Mouse (Mus musculus): ENCODE measurements around the gene Tulp2.
A peak's percentile ranks its signal among the peaks of the same experiment; 100 is the strongest.

Tulp2 gene

DNA sequence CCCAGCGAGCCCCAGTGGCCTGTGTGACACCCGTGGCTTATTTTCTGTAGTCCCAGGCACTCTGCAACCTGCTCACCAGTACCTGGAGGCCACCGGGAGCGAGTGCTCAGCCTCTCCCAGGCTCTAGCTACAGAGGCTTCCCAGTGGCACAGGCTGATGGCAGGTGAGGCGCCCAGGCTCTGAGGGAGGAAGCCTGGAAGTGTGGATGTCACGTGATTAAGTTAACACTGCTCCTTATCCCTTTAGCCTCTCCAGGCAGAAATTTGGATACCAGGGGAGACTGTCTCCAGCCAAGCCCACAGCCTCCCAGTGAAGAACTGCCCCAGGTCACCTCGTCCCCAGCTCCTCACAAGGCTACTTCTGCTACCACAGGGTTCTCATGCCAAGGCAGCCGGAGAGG is 71.8 kb downstream of the Tulp2 start:
- DNase-seq (ENCODE audit: low read depth, low spot score): no peak

DNA sequence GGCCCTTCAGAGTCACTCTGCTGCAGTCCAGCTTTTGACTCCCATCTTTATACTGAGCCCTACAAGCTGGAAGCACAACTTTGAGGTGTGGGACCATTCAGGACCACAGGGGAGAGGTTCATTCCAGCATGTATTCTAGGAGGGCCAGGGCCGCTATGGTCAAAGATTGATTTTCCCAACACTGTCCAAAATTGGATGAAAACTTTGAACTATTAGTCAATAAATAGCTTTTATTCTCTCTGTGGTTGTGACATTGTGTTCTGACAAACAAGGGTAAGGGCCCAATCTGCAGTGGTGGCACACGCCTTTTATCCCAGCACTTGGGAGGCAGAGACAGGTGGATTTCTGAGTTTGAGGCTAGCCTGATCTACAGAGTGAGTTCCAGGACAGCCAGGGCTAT is 72.3 kb downstream of the Tulp2 start:
- no peak for DNase-seq (ENCODE audit: low read depth, low spot score)

DNA sequence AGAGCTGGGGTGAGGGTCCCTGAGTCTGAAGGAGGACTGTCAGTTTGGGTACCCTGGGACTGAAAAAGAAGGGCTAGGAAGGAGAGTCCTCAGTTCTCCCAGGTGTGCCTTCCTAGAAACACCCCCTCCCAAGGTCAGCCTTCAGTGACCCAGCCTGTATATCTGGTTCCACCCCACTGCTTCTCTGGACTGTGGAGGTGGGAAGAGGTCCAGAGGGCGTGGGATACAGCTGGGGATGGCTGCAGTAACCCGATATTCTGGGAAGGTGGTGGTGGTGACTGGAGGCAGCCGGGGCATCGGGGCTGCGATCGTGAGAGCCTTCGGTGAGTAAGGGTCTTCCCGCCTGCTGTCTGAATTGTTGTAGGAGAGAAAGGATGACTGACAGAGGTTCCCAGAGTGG is 73.1 kb downstream of the Tulp2 start, which contains the start of gene Hsd17b14:
Gene Hsd17b14, plus strand, starts transcription at position 150 of the 400 bp plus-strand sequence.
- peak; percentile 67 for DNase-seq (ENCODE audit: low read depth, low spot score)

DNA sequence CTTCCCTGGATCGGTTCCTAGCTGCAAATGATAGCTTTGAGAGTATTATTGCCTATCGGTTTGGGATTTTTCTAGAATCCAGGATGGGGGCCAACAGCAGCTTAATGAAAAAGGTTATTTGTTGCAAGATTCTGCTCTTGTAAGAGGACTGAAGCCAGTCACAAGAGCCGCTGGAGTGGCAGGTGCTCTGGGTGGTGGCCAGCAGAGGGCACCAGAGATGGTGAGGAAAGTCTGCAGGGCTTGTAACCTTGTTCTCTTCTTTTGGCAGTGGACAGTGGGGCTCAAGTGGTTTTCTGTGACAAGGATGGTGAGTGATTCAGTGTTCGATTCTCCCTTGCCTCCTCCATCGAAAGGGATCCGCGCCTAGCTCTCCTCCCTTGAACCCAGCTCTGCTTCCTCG is 74.1 kb downstream of the Tulp2 start:
- peak; percentile 84 for DNase-seq (ENCODE audit: low read depth, low spot score)

DNA sequence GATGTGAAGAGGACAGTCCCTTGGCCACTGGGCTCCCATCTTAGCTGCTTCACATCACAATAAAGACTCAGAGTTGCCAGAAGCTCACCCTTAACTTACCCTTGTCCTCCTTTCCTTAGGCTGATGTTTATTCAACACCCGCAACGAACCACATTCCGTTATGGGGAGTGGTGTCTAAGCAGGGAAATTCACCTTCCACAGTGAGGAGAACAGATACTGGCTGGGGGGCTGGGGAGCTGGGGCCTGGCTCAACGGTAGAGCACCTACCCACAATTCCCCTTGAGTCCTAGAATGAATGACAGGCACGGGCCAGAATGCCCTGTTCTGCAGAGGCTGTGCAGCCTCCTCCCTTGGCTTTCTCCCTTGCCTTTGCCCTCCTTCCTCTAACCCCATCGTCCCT is 77.2 kb downstream of the Tulp2 start:
- DNase-seq (ENCODE audit: low read depth, low spot score): peak; percentile 93

DNA sequence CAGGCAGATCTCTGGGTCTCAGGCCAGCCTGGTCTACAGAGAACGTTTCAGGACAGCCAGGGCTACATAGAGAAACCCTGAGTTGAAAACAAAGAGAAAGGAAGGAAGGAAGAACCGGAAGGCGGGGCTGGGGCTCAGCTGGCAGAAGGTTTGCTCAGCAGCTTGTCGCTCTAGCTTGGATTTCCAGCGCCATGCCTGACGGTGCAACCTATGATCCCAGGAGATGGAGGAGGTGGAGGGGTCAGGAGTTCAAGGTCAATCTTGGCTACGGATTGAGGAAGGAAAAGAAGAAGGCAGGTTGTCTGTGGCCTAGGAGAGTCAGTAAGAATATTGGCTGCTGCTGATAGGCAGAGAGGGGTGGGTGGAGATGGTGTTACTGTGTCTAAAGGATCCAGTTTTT is 78.6 kb downstream of the Tulp2 start:
- DNase-seq (ENCODE audit: low read depth, low spot score): peak; percentile 94

DNA sequence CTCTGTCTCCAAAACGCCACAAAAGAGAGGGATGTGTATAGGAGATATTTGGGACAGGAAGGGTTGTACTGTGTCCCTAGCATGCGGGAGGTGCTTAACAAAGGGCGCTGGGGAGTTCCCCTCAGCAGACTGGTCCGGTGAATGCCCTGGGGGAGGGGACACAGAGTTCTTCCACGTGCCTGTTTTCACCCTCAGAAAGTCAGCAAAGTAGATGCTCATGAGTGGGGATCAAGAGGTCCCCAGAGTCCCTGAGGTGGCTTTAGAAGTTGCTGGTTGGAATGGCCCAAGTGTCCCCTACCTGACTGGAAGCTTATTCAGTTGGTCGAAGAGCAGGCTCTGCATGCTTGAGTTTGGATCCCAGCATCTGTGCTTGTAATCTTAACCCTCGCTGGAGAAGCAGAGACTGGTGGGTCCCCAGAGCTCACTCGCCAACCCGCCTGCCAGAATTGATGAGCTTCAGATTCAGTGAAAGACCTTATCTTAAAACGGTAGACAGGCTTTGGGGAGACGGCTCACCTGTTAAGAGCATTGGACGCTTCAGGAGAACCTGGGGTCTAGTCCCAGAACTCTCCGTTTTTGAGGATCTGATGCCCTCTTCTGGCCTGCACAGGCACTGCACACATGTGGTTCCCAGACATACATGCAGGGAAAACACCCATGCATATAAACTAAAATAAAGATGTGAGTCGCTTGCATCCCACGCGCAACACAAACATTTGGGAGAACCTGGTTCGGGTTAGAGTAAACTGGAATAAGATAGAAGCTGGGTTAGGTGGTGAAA is 79.4 kb downstream of the Tulp2 start:
- DNase-seq (ENCODE audit: low read depth, low spot score): peak; percentile 84

DNA sequence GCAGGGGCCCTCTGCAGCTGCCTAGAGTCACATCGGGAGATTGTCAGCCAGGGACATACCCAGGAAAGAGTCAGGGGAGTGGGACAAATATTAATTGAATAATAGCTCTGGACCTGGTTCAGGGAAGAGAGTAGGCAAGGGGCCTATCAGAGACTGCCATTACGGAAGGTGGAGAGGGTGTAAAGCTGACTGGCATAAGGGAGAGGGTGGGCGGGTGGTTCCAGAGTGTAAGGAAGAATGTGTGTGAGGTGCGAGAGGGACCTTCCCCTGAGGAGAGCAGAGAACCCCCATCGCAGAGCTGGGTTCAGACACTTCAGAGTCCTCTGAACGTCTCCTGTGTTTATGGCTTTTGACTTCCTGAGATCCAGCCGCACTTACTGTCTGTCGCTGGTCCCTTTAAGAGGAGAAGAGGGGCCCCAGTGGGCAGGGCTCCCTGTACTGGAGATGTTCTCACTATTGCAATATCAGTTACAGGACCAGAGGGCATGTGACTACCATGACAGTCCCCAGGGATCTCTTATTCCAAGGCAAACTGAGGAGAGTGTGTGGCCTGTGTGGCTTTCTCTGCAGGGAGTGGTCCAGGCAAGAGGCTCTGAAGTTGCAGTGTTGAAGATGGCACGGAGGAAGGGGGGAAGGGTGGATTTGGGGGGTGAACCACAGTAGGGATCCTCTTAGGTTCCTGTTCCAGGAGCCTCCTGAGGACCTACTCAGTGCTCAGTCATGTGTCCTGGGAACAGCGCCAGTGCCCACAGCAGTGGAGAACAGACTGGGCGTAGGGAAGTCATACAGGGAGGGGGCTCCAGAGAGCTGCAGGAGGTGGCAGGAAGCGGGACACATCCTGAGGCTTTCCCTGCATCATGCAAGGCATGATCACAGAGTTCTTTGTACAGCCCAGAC is 80.2 kb downstream of the Tulp2 start:
- no peak for DNase-seq (ENCODE audit: low read depth, low spot score)

DNA sequence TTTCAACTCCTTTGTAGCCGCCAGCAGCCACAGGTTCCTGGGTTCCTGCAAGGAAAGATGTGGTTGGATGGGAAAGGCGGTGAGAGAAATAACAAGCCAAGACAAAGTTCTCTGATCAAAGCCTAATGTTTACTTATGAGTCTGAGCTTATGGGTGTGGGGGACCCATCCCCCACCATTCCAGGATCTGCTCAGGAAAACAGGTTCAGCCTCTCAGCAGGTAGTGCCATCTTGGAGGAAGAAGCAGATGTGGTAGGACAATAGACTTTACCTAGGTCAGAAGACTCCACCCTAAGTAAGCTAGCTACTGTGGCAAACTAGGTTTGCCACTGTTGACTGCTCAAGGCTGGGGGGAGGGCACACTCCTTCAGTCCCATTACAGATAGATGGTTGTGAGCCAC is 83.1 kb downstream of the Tulp2 start:
- peak; percentile 94 for DNase-seq (ENCODE audit: low read depth, low spot score)

DNA sequence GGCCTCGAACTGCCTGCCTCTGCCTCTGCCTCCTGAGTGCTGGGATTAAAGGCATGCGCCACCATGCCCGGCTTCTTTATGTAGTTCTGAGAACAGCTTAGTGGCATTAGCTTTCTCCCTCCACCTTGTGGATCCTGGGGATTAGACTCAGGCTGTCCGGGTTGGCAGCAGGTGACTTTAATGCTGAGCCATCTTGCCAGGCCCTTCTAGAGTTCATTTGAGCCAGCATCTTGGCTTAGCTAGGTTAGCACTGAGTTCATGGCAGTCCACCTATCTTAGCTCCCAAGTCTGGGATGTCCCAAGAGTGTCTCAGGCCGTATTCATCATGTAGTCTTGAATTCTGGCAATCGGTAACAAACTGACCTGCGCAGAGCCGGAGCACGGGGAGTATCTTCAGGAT is 83.8 kb downstream of the Tulp2 start:
- no peak for DNase-seq (ENCODE audit: low read depth, low spot score)

DNA sequence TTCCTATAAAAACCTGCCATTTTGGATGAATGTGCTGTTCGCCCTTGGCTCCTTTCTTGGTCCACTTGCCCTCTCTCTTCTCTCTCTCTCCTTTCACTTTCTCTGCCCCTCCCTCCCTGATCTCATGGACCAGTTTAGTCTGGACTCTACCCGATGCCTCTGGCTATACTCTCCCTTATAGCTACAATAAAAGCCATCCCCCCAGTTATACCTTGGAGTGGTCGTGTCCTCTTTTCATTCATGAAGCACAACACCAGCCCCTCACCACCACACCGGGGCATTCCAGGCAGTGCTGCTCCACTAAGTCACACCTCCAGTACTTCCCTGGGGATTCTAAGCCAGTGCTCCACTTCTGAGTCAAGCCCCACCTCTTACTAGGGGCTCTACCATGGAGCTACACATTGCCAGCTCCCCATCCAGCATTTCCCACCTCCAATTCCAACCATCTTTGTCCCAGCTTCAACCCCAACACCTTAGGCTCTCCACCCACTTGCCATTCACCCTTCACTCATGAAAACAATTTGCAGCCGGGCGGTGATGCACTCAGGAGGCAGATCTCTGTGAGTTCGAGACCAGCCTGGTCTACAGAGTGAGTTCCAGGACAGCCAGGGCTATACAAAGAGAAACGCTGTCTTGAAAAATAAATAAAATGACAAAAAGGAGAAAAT is 85.6 kb downstream of the Tulp2 start:
- DNase-seq (ENCODE audit: low read depth, low spot score): peak; percentile 78

DNA sequence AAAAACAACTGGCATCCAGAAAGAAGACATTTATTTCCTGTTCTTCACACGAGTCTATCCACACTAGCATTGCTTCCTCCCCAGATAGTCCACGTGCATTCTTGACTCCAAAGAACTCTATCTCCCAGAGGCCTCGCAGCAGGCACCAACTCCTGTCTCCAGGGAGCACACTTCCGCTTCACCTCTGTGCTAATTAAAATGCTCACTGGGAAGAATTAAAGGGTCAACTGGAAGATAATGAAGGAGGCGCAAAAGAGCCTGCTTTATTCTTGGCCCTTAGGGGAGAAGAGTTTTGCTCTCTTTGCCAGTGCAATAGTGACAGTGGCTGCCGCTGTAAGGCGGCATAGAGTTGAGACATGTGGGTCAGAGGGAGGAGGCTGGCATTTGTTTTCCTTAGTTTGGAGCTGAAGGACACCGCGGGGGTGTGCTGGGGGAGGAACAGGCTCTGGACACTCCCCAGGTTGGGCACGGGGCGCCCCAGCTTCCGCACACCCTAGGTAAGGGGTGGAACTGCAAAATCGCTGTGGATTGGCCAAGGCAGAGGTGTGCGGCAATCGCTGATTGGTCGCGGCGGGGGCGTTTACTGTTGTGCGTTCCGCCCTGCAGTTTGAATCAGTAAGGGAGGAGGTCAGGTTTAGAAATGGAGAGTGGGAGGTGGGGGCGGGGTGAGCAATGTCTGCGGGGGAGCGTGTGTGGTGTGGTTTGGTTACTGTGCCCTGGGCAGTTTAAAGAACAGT is 86.3 kb downstream of the Tulp2 start:
- peak; percentile 97 for DNase-seq (ENCODE audit: low read depth, low spot score)

DNA sequence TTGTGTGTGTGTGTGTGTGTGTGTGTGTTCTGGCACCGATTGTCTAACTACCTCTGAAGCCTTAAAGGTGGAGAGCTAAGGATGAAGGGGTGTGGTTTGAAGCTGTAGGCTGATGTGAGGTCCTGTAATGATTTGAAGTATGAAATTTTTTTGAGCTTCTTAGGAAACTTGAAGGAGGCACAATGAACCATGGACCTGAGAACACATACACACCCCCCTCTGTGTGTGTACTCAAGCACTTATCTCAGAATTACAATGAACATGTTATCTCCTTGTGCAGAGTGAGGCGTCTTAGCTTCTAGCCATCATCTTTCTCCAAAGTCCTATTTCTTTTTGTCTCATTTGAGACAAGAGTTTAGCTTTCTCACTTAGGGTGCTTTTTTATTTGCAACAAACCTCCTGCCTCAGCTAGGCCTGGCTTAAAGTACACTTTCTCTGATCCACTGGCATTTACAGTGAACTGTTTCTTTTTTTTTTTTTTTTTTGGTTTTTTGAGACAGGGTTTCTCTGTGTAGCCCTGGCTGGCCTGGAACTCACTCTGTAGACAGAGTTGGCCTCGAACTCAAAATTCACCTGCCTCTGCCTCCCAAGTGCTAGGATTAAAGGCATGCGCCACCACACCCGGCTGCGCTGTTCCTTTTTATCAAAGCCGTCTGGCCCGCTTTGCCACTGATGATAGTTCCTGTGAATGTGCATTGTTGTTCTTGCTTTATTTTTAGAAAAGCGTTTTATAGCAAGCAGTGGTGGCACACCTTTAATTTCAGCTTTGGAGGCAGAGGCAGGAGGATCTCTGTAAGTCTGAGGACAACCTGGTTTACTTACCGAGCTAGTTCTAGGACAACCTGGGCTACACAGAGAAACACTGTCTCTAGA is 87.2 kb downstream of the Tulp2 start:
- peak; percentile 62 for DNase-seq (ENCODE audit: low read depth, low spot score)

DNA sequence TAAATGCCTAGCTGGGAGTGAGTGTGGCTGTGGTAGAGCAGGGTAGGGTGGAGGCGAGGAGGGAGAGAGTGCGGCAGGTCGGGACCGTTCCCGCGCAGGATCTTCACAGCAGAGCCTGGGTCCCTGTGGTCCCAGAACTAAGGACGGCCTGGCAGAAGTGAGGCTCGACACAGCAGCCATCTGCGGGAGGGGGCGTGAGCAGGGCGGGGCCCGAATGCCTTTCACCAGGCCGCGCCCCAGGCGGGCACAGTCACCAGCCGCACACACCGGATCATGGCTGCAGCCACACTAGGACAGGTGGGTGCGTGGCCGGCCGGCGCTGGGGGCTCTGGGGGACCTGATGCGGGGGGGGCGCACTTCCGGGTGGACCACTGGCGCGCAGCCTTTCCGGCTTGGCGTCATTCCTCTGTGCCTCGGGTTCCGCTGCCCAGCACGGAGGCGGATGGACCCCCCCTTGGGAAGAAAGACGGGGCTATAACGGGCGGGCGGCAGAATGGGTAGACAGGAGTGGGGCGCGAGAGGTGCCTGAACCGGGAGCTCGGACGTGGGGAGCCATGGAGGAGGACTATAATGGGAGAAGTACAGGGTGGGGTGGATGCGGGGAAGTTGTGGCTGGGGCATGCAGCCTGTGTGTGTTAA is 88.5 kb downstream of the Tulp2 start, which contains the start of gene Bcat2:
Gene Bcat2, plus strand, starts transcription at position 51 of the 639 bp plus-strand sequence.
- peak; percentile 85 for DNase-seq (ENCODE audit: low read depth, low spot score)

DNA sequence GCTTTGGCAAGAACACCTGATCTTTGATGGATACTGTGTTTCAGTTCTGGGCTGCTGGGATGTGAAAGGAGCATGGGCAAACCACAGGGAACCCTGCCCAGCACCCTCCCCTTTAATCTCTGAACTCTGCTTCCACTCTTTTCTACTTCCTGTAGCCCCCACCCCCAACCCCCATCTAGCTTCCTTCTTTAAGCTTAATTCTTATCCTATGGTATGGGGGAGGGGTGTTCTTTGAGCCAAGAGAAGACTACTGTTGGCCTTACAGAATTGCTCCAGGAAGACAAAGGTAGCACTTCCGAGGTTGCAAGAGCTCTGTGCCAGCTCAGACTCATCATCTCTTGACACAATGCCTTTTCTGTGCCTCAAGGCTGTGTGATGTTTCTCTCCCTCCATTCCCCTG is 90.3 kb downstream of the Tulp2 start:
- peak; percentile 58 for DNase-seq (ENCODE audit: low read depth, low spot score)

Data from ES-CJ7 (cell line).